Mouse (Mus musculus) kidney, adult 2 months (tissue): ENCODE measurements around the gene Srrm2. TPM values are rescaled to one million over a fixed set of nuclear protein-coding genes. Genes with fewer than 3 reads are reported as not detected.
"Not testable (repeated sequence)": the region's sequence is repeated elsewhere in the genome, so short reads cannot be mapped to it uniquely, and the experiment has no call there.

Experiments
- DNase-seq: peaks from one replicate; pipeline ENCODE4 v3.0.0; 2021
- H3K27ac ChIP-seq: fragments of 200-500 bp; 2 replicates; pipeline ENCODE4 v1.5.1; 2012; ENCODE audit warnings: low read depth, low read length, control low read depth, inconsistent platforms; ENCODE audit not compliant: insufficient read depth
- H3K27me3 ChIP-seq: fragments of 200-500 bp; replicated peaks from 2 replicates; pipeline ENCODE4 v1.6.1; 2012; ENCODE audit warnings: mild to moderate bottlenecking, moderate library complexity, low read length, inconsistent platforms; ENCODE audit not compliant: control insufficient read depth, insufficient read depth
- H3K36me3 ChIP-seq: fragments of 200-500 bp; 2 replicates; pipeline ENCODE4 v1.6.1; 2012; ENCODE audit warnings: mild to moderate bottlenecking, moderate library complexity, low read length, inconsistent platforms; ENCODE audit not compliant: control insufficient read depth, insufficient read depth
- H3K4me1 ChIP-seq: fragments of 200-500 bp; 2 replicates; pipeline ENCODE4 v1.6.1; 2011; ENCODE audit warnings: low read length; ENCODE audit not compliant: control insufficient read depth, insufficient read depth
- H3K4me3 ChIP-seq: fragments of 200-500 bp; 2 replicates; pipeline ENCODE4 v1.5.1; 2011; ENCODE audit warnings: mild to moderate bottlenecking, low read depth, low read length, control low read depth; ENCODE audit not compliant: insufficient read depth
- CTCF ChIP-seq: fragments of 200-500 bp; conservative IDR thresholded peaks from 2 replicates; pipeline ENCODE4 v1.5.1; 2011; ENCODE audit warnings: low read depth, mild to moderate bottlenecking, control low read depth, low read length, moderate library complexity, mixed read lengths; ENCODE audit not compliant: insufficient read depth, insufficient read length
- POLR2A ChIP-seq: fragments of 200-500 bp; IDR thresholded peaks from one replicate; pipeline ENCODE4 v1.6.1; 2011; ENCODE audit warnings: low read depth, low read length, control low read depth
- WGBS: fragments of 180-500 bp; shearing (Covaris S2); methylation state at CpG from one replicate; pipeline ENCODE4 v1.1.7; 2018; 5-methylcytosine and 5-hydroxymethylcytosine counted together
- polyA plus RNA-seq: library from polyadenylated mRNA; depleted of rRNA; stranded (reverse); fragments of >200 nt; gene quantifications from 2 replicates; pipeline ENCODE4 v1.2.3, GENCODE M21; 2012

Gene Srrm2
- polyA plus RNA-seq, 1 experiment: 394 TPM

GRCm38 (mm10) chr17:23770896-23771283 is 19.4 kb upstream of the Srrm2 start:
- H3K27me3 ChIP-seq: no peaks in the 10 kb centered on the region
- H3K4me3 ChIP-seq: peak overlapping the region; percentile 93
- DNase-seq: no peak
- TF ChIP-seq CTCF (no peak), POLR2A (no peak)
- H3K36me3 ChIP-seq: no peaks in the 10 kb centered on the region
- H3K27ac ChIP-seq: peak overlapping the region; percentile 59
- no peaks in the 10 kb centered on the region; the same call in 1 of the 2 replicates for H3K4me1 ChIP-seq
- under 1% methylated on average over 19 of the region's 19 CpGs for WGBS

DNA sequence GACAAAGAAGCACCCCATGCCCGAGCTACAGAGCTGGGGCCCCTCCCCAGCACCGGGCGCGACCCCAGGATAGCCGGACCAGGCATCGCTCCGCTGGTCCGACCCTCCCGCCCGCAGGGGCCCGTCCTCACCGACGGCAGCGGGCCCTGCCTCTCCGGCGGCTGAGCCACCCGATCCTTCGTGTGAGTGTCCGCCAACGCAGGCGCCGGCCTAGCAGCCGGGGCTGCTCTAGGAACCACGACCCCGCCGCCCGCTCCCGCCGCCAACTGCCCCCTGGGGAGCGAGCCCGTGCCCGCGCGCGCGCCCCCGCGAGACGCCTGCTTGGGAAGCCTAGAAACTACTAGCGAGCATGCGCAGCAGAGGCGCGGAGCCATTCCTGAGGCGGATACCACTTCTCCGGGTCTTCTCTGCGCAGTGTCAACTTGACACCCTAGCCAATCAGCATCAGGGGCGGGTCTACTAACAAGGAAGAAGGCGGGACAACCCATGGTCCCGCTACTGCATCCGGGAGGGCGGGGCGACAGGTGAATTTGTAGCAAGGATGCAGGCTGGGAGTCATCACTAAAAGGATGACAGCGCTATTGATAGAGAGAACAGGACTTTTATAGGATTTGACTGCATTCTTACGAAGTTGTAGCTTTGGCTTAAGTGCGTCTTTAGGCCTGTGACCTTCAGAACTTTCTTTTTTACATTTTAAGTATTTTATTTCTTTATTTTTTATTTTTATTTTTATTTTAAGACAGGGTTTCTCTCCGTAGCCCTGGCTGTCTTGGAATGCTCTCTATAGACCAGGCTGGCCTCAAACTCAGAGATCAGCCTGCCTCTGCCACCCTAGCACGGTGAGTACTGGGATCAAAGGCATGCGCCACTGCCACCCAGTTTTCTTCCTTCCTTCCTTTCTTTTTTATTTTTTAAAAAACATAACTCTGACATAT is 18.8 kb upstream of the Srrm2 start, which contains the start of gene Flywch1:
TSS of gene Flywch1 (minus strand) at position 319 of the 935 bp plus-strand sequence.
- TF ChIP-seq CTCF (no peak), POLR2A (peak; percentile 5)
- H3K36me3 ChIP-seq: no peaks in the 10 kb centered on the region
- 3% methylated on average over 57 of the region's 58 CpGs for WGBS
- no peaks in the 10 kb centered on the region; the same call in 1 of the 2 replicates for H3K4me1 ChIP-seq
- no peaks in the 10 kb centered on the region for H3K27me3 ChIP-seq
- peak within 1 kb of the TSS; percentile 93 for H3K4me3 ChIP-seq
- DNase-seq: peak; percentile 100
- H3K27ac ChIP-seq: peak within 1 kb of the TSS; percentile 59

- 62% methylated on average over 2 of the region's 2 CpGs for WGBS
- not testable (repeated sequence) for DNase-seq, H3K4me3 ChIP-seq, H3K4me1 ChIP-seq, H3K27ac ChIP-seq, H3K27me3 ChIP-seq, H3K36me3 ChIP-seq
These were observed 18.1 kb upstream of the Srrm2 start for GRCm38 (mm10) chr17:23772219-23772556.

- TF ChIP-seq CTCF: no peak
- no peak for TF ChIP-seq POLR2A
- no peaks in the 10 kb centered on the region; the same call in 1 of the 2 replicates for H3K4me1 ChIP-seq
- DNase-seq: no peak
- no peaks in the 10 kb centered on the region for H3K27me3 ChIP-seq
- H3K36me3 ChIP-seq: no peaks in the 10 kb centered on the region
- 67% methylated on average over 6 of the region's 6 CpGs for WGBS
- H3K27ac ChIP-seq: no peak overlapping the region
- H3K4me3 ChIP-seq: no peak overlapping the region
These were observed 16.7 kb upstream of the Srrm2 start for GRCm38 (mm10) chr17:23773676-23774075.

DNA sequence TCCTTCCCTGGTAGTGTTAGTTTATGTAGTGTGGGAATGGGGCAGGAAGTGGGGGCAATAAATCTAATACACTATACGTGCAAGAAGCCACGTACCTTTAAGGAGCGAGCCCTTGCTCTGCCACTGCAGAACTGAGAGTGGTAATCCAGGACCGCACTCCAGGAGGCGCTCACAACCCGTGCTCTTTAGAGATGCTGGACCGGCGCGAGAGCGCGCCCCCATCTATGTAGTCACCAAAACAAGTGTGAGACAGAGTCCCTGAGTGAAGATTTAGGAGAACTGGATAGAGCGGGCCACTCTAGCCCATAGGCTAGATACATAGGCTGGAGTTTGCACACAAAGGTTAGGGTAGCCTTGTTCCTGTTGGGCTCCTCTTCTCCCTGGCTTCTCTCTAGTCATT is 16.2 kb upstream of the Srrm2 start:
- Histone ChIP-seq H3K27ac (no peak overlapping the region), H3K36me3 (no peaks in the 10 kb centered on the region), H3K4me1 (no peaks in the 10 kb centered on the region; the same call in 1 of the 2 replicates), H3K4me3 (no peak overlapping the region), H3K27me3 (no peaks in the 10 kb centered on the region)
- 2% methylated on average over 12 of the region's 12 CpGs for WGBS
- TF ChIP-seq POLR2A (no peak), CTCF (peak; percentile 92)
- peak; percentile 91 for DNase-seq

DNA sequence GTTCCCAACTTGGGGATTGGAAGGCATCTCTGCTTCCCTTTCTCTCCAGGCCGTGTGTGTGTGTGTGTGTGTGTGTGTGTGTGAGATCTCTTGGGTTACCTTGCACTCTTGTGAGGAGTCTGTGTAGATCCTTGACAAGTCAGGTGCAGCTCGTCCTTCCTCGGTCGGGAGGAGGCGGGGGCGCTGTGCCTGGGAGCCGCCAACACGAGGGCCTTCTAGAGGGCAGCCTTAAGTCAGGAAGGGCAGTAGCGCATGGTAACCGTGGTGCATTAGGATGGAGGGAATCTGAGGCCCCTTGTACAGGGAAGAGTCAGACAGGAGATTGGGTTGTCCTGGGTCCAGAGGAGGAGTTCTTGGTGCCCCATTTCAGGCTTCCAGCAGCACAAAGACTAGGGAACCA is 14.1 kb upstream of the Srrm2 start:
- WGBS: 88% methylated on average over 10 of the region's 10 CpGs
- Histone ChIP-seq H3K4me3 (no peak overlapping the region), H3K27ac (no peak overlapping the region), H3K36me3 (no peaks in the 10 kb centered on the region), H3K4me1 (no peaks in the 10 kb centered on the region; the same call in 1 of the 2 replicates), H3K27me3 (no peaks in the 10 kb centered on the region)
- no peak for DNase-seq
- TF ChIP-seq CTCF (no peak), POLR2A (no peak)

- 66% methylated on average over 2 of the region's 2 CpGs for WGBS
- TF ChIP-seq POLR2A: no peak
- no peak for TF ChIP-seq CTCF
- no peaks in the 10 kb centered on the region; the same call in 1 of the 2 replicates for H3K4me1 ChIP-seq
- no peak overlapping the region for H3K4me3 ChIP-seq
- DNase-seq: peak; percentile 26
- H3K36me3 ChIP-seq: no peaks in the 10 kb centered on the region
- no peak overlapping the region for H3K27ac ChIP-seq
- no peaks in the 10 kb centered on the region for H3K27me3 ChIP-seq
These were observed 13.2 kb upstream of the Srrm2 start for GRCm38 (mm10) chr17:23777141-23777540.
